Mouse (Mus musculus): ENCODE results near the gene 6030498E09Rik. TPM values are rescaled to one million over a fixed set of nuclear protein-coding genes. Genes with fewer than 3 reads are reported as not detected.
A peak's percentile ranks its signal among the peaks of the same experiment; 100 is the strongest.

Gene 6030498E09Rik
- 0.25 TPM in 1 of 2 replicates, not detected in the other for polyA plus RNA-seq (2014; fragmentation: Nextera tagmentation; extraction: Ambion mirVana)

DNA sequence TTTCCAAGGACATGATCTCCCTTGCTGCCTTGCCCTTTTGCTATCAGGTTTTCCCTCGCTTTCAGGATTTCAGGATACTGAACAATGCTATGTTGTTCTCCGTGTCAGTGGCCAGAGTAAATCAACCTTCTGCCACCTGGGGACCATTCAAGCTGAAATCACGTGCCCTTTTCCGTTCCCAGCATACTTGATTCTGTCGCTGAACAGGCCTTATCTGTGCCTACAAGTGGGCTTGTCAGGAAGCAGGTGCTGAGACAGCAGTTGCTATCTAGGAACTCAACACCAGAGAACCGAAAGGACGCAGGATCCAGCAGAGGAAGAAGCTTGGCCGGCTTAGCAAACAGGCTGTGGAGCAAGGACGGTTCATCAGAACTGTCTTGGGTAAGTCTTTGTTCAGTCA lies at the start of gene 6030498E09Rik:
6030498E09Rik (plus strand) TSS at position 194 of the 400 bp plus-strand sequence.
- no peaks in the 10 kb centered on the region for H3K4me1 ChIP-seq (ENCODE audit: control insufficient read depth, insufficient read depth, low read length)
- H3K27ac ChIP-seq (ENCODE audit: low read depth, low read length): no peak within 1 kb of the TSS
- WGBS: 78% methylated on average over 9 of the region's 9 CpGs
- H3K4me3 ChIP-seq (ENCODE audit: low read depth, low read length): no peak within 1 kb of the TSS
- ATAC-seq (no peak), DNase-seq (ENCODE audit: low spot score) (no peak)
- no peaks in the 10 kb centered on the region for H3K36me3 ChIP-seq (ENCODE audit: control insufficient read depth, insufficient read depth, low read length)
- H3K9ac ChIP-seq (ENCODE audit: low read length): no peak within 1 kb of the TSS
- no peaks in the 10 kb centered on the region for H3K9me3 ChIP-seq (replicated peaks; ENCODE audit: control insufficient read depth, low read length)
- no peak within 1 kb of the TSS for H3K4me2 ChIP-seq (ENCODE audit: low read length)
- H3K27me3 ChIP-seq (replicated peaks; ENCODE audit: control insufficient read depth, insufficient read depth, low read length): no peaks in the 10 kb centered on the region

DNA sequence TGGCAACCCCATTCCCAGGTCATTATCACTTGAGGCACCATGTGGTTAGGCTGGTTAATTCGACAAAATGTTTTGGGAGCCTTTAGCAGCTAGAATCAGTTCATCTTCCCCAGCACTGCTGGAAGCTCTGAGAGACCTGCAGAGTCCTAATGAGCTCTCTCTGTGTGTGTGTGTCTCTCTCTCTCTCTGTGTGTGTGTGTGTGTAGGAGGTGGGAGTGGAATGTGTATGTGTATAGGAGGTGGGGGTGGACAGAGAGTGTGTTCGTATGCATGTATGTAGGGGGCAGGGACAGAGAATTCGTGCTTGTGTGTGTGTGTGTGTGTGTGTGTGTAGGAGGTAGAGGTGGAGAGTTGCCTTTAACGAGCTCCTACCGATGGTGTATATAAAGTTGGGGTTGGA lies 42.4 kb upstream of the 6030498E09Rik start:
- H3K4me1 ChIP-seq (ENCODE audit: control insufficient read depth, insufficient read depth, low read length): no peaks in the 10 kb centered on the region
- H3K4me3 ChIP-seq (ENCODE audit: low read depth, low read length): no peak overlapping the region
- no peak overlapping the region for H3K27ac ChIP-seq (ENCODE audit: low read depth, low read length)
- no peak for DNase-seq (ENCODE audit: low spot score)
- ATAC-seq: no peak
- H3K9me3 ChIP-seq (replicated peaks; ENCODE audit: control insufficient read depth, low read length): no peaks in the 10 kb centered on the region
- no peaks in the 10 kb centered on the region for H3K36me3 ChIP-seq (ENCODE audit: control insufficient read depth, insufficient read depth, low read length)
- no peaks in the 10 kb centered on the region for H3K27me3 ChIP-seq (replicated peaks; ENCODE audit: control insufficient read depth, insufficient read depth, low read length)
- no peak overlapping the region for H3K4me2 ChIP-seq (ENCODE audit: low read length)
- no peak overlapping the region for H3K9ac ChIP-seq (ENCODE audit: low read length)
- WGBS: 43% methylated on average over 5 of the region's 5 CpGs

DNA sequence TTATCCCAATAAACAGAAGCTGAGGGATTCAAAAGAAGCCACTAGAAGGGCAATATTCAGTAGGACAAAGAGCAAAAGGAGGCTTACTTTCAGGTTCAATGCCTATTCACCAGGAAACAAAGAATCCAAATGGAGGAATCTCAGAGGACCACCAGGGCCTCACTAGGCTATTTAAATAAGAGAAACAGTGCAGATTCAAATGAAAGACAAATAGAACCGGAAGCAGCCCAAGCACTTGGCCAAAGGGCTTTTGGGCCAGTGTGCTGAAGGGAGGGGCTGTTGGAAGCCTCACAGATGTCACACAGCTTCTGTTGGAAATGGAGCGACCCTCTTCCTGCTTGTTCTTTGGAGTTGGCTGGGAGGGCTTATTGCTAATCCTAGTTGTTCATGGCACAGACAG lies 41.8 kb upstream of the 6030498E09Rik start:
- no peak overlapping the region for H3K4me3 ChIP-seq (ENCODE audit: low read depth, low read length)
- no peak for DNase-seq (ENCODE audit: low spot score)
- no peaks in the 10 kb centered on the region for H3K9me3 ChIP-seq (replicated peaks; ENCODE audit: control insufficient read depth, low read length)
- no peak overlapping the region for H3K9ac ChIP-seq (ENCODE audit: low read length)
- H3K27me3 ChIP-seq (replicated peaks; ENCODE audit: control insufficient read depth, insufficient read depth, low read length): no peaks in the 10 kb centered on the region
- whole genome bisulfite sequencing: 22% methylated on average over 2 of the region's 2 CpGs
- no peak for ATAC-seq
- no peak overlapping the region for H3K4me2 ChIP-seq (ENCODE audit: low read length)
- H3K27ac ChIP-seq (ENCODE audit: low read depth, low read length): no peak overlapping the region
- no peaks in the 10 kb centered on the region for H3K4me1 ChIP-seq (ENCODE audit: control insufficient read depth, insufficient read depth, low read length)
- no peaks in the 10 kb centered on the region for H3K36me3 ChIP-seq (ENCODE audit: control insufficient read depth, insufficient read depth, low read length)

DNA sequence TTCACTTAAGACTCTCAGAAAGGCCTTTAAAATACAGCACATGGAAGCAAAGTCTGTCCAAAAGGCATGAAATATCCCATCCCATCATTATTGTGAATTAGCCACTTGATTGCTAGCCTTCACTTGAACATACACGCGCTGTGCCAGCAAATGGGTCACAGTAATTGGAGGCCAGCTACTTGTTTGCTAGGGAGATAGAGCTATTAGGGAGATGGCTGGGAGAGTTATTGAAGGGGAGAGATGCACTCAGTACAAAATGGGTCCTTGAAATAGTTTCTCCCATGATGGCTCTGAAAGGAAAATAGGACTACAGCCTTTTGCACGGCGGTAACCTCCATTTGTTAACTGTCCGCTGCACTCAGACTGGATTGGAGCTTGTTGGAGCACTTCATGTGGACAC lies 38.8 kb upstream of the 6030498E09Rik start:
- Histone ChIP-seq H3K9ac (ENCODE audit: low read length) (no peak overlapping the region), H3K36me3 (ENCODE audit: control insufficient read depth, insufficient read depth, low read length) (no peaks in the 10 kb centered on the region), H3K4me2 (ENCODE audit: low read length) (no peak overlapping the region), H3K9me3 (replicated peaks; ENCODE audit: control insufficient read depth, low read length) (no peaks in the 10 kb centered on the region), H3K4me1 (ENCODE audit: control insufficient read depth, insufficient read depth, low read length) (no peaks in the 10 kb centered on the region), H3K27ac (ENCODE audit: low read depth, low read length) (no peak overlapping the region), H3K27me3 (replicated peaks; ENCODE audit: control insufficient read depth, insufficient read depth, low read length) (no peaks in the 10 kb centered on the region), H3K4me3 (ENCODE audit: low read depth, low read length) (no peak overlapping the region)
- ATAC-seq: no peak
- no peak for DNase-seq (ENCODE audit: low spot score)
- 88% methylated on average over 5 of the region's 5 CpGs for WGBS

DNA sequence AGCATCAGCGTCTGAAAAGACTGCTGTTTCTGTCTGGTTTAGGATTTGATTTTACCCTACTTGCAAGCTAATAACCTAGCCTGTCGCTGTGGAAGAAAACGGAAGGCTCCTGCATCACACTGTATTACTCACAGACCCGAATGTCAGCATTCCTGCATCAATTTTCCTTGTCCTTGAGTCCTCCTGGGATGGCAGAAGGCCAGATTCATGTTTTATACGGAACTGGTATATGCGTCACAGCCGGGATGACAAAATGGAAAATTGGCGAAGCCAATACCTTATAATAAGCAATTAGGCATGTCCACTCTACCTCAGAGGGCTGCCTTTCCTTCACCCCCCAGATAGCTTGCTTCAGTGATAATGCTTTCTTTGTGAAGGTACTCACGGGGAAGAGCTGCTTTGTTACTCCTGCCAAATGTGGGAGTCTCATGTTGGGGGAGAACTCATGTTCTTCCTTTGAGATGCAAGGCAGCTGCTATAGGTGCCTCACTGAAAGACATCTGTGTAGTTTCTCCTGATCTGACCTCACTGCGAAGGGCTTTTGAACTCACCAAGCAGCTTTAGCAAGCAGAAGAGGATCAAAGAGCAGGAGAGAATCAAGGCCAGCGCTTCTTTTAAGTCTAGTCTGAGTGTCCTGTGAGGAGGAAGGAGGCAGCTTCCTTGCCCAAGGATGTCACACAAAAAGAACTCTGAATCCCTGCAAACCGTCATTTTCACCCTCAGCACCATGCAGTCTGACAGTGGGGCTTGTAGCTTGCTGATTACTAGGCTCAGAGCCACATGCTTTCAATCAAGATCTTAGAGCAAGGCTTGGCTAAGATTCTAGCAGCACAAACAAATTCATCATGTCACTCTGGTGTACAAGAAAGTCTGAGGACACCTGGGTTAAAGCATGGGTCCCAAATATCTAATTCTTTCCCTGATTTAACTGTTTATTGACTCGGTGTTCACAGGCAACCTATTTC lies 37.3 kb upstream of the 6030498E09Rik start:
- H3K36me3 ChIP-seq (ENCODE audit: control insufficient read depth, insufficient read depth, low read length): no peaks in the 10 kb centered on the region
- ATAC-seq (peak; percentile 62), DNase-seq (ENCODE audit: low spot score) (peak; percentile 30)
- no peak overlapping the region for H3K9ac ChIP-seq (ENCODE audit: low read length)
- H3K4me3 ChIP-seq (ENCODE audit: low read depth, low read length): no peak overlapping the region
- no peaks in the 10 kb centered on the region for H3K4me1 ChIP-seq (ENCODE audit: control insufficient read depth, insufficient read depth, low read length)
- WGBS: 62% methylated on average over 13 of the region's 13 CpGs
- no peaks in the 10 kb centered on the region for H3K27me3 ChIP-seq (replicated peaks; ENCODE audit: control insufficient read depth, insufficient read depth, low read length)
- H3K4me2 ChIP-seq (ENCODE audit: low read length): no peak overlapping the region
- no peak overlapping the region; the same call in 1 of the 2 replicates for H3K27ac ChIP-seq (ENCODE audit: low read depth, low read length)
- H3K9me3 ChIP-seq (replicated peaks; ENCODE audit: control insufficient read depth, low read length): no peaks in the 10 kb centered on the region

DNA sequence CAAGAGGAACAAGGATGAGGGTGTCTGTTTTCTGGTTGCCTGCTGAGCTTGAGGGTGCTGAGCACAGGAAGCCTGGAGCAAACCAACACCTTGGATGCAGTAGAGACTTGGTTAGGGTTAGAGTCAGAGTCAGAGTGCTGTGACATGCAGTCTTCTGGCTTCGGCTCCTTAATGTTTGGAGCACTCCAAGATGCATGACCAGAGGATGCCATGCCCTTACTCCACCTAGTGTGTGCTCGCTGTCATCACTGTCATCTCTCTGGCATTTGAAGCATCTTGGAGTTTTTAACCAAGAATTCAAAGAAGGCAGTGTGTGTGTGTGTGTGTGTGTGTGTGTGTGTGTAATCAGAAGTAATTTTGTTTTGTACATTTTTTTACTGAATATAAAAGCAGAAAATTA lies 1.0 kb upstream of the 6030498E09Rik start:
- Histone ChIP-seq H3K4me1 (ENCODE audit: control insufficient read depth, insufficient read depth, low read length) (no peaks in the 10 kb centered on the region), H3K9me3 (replicated peaks; ENCODE audit: control insufficient read depth, low read length) (no peaks in the 10 kb centered on the region), H3K9ac (ENCODE audit: low read length) (no peak overlapping the region), H3K4me3 (ENCODE audit: low read depth, low read length) (no peak overlapping the region), H3K36me3 (ENCODE audit: control insufficient read depth, insufficient read depth, low read length) (no peaks in the 10 kb centered on the region), H3K27ac (ENCODE audit: low read depth, low read length) (no peak overlapping the region), H3K4me2 (ENCODE audit: low read length) (no peak overlapping the region), H3K27me3 (replicated peaks; ENCODE audit: control insufficient read depth, insufficient read depth, low read length) (no peaks in the 10 kb centered on the region)
- DNase-seq (ENCODE audit: low spot score) (no peak), ATAC-seq (peak; percentile 46; the same call in 1 of the 2 replicates)
- WGBS: 86% methylated on average over 2 of the region's 2 CpGs

DNA sequence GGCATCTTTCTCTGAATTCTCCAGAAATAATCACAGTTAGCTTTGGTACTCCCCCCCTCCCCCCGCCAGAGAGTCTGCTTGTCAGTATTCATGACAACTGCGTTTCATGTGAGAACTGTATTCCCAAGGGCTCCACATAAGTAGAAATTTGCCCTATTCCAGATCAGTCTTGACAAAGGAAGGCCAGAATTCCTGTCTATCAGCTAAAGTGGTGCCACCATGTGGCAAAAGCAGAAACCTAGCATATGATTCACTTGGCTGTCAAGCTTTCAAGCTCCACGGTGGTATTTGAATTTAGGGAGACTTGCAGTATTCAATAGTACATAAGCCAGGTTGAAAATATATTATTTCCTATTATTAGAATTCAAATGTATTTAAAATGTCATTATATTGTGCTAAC lies 585 bp upstream of the 6030498E09Rik start:
- 45% methylated on average over 3 of the region's 3 CpGs for WGBS
- Histone ChIP-seq H3K4me2 (ENCODE audit: low read length) (no peak overlapping the region), H3K4me3 (ENCODE audit: low read depth, low read length) (no peak overlapping the region), H3K4me1 (ENCODE audit: control insufficient read depth, insufficient read depth, low read length) (no peaks in the 10 kb centered on the region), H3K9me3 (replicated peaks; ENCODE audit: control insufficient read depth, low read length) (no peaks in the 10 kb centered on the region), H3K27me3 (replicated peaks; ENCODE audit: control insufficient read depth, insufficient read depth, low read length) (no peaks in the 10 kb centered on the region), H3K27ac (ENCODE audit: low read depth, low read length) (no peak overlapping the region), H3K9ac (ENCODE audit: low read length) (no peak overlapping the region), H3K36me3 (ENCODE audit: control insufficient read depth, insufficient read depth, low read length) (no peaks in the 10 kb centered on the region)
- DNase-seq (ENCODE audit: low spot score) (peak; percentile 73), ATAC-seq (peak; percentile 52; the same call in 1 of the 2 replicates)

DNA sequence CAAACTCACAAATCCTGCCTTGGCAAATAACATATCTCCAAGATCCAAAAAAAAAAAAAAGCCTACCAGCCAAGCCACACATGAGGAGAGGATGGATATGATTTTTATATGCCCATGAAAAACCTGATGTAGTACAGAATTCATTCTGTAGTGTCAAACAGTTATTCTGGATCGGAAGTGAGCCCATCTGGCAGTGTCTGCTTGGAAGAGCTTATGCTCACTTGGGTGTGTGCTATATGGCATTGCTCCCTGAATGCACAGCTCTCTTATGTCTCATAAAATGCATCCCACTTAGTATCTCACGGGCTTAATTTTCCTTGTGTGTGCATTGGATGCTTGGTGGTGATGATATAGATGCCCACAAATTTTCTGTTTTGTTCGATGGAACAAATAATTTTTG lies 21.9 kb downstream of the 6030498E09Rik start:
- H3K9ac ChIP-seq (ENCODE audit: low read length): no peak overlapping the region
- H3K27ac ChIP-seq (ENCODE audit: low read depth, low read length): no peak overlapping the region
- no peaks in the 10 kb centered on the region for H3K27me3 ChIP-seq (replicated peaks; ENCODE audit: control insufficient read depth, insufficient read depth, low read length)
- no peaks in the 10 kb centered on the region for H3K9me3 ChIP-seq (replicated peaks; ENCODE audit: control insufficient read depth, low read length)
- WGBS: 83% methylated on average over 3 of the region's 3 CpGs
- no peak overlapping the region for H3K4me3 ChIP-seq (ENCODE audit: low read depth, low read length)
- DNase-seq (ENCODE audit: low spot score) (peak; percentile 66), ATAC-seq (peak; percentile 54; the same call in 1 of the 2 replicates)
- no peak overlapping the region for H3K4me2 ChIP-seq (ENCODE audit: low read length)
- H3K36me3 ChIP-seq (ENCODE audit: control insufficient read depth, insufficient read depth, low read length): no peaks in the 10 kb centered on the region
- no peaks in the 10 kb centered on the region for H3K4me1 ChIP-seq (ENCODE audit: control insufficient read depth, insufficient read depth, low read length)

DNA sequence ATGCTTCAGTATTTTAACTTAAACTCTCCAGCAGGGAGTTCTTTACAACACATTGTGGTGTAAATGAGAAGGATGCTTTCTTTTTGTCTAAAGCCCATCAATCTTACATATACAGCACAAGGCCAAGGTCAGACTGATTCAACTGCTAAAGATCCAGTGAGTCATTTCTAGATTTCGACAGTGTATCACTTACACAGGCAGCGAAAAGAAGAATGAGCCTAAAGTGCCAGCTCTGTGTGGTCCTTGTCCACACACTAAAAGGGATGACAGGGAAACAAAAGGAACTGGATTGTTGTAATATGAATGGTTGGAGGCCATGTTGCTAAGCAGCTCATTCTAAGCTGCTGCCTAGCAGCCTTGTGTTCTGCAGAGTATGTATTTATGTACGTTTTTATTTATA lies 41.5 kb downstream of the 6030498E09Rik start:
- ATAC-seq (no peak), DNase-seq (ENCODE audit: low spot score) (no peak)
- no peak overlapping the region for H3K4me2 ChIP-seq (ENCODE audit: low read length)
- WGBS: 61% methylated on average over 3 of the region's 3 CpGs
- no peak overlapping the region for H3K4me3 ChIP-seq (ENCODE audit: low read depth, low read length)
- H3K36me3 ChIP-seq (ENCODE audit: control insufficient read depth, insufficient read depth, low read length): no peaks in the 10 kb centered on the region
- no peak overlapping the region for H3K27ac ChIP-seq (ENCODE audit: low read depth, low read length)
- no peaks in the 10 kb centered on the region for H3K4me1 ChIP-seq (ENCODE audit: control insufficient read depth, insufficient read depth, low read length)
- H3K27me3 ChIP-seq (replicated peaks; ENCODE audit: control insufficient read depth, insufficient read depth, low read length): no peaks in the 10 kb centered on the region
- no peaks in the 10 kb centered on the region for H3K9me3 ChIP-seq (replicated peaks; ENCODE audit: control insufficient read depth, low read length)
- no peak overlapping the region for H3K9ac ChIP-seq (ENCODE audit: low read length)
